ENCODE assay signal across 8 mouse cellular contexts in genomic region chr12:5374196-5374683, GRCm38 (mm10). TPM values are rescaled to one million over a fixed set of nuclear protein-coding genes. Genes with fewer than 3 reads are reported as not detected.
DNase-seq lines count a peak whose midpoint lies in the region; ATAC-seq and TF ChIP-seq lines count a peak whose summit lies in the region.

No protein-coding gene starts in this region.

- H3K27ac ChIP-seq in kidney, embryonic 15.5 days, result no peak overlapping the region
- peak overlapping the region; percentile 92 for H3K27ac ChIP-seq in forebrain, embryonic 10.5 days
- peak overlapping the region; percentile 96 for H3K27ac ChIP-seq in hindbrain, embryonic 15.5 days (replicated peaks)
- H3K27ac ChIP-seq in lung, postnatal 0 days (ENCODE audit: low read length), result no peak overlapping the region
- H3K27ac ChIP-seq in stomach, embryonic 15.5 days, result peak overlapping the region; percentile 7; the same call in 1 of the 2 replicates

- peak overlapping the region; percentile 57 for H3K9ac ChIP-seq in kidney, embryonic 15.5 days
- peak overlapping the region; percentile 89 for H3K9ac ChIP-seq in hindbrain, embryonic 15.5 days
- H3K9ac ChIP-seq in lung, postnatal 0 days (replicated peaks; ENCODE audit: low read depth), result no peak overlapping the region
- H3K9ac ChIP-seq in stomach, embryonic 15.5 days, result peak overlapping the region; percentile 67; the same call in 1 of the 2 replicates

- H3K4me1 ChIP-seq in kidney, embryonic 15.5 days, result peaks cover 21% of the 10 kb centered on the region
- H3K4me1 ChIP-seq in forebrain, embryonic 10.5 days, result peaks cover 49% of the 10 kb centered on the region
- H3K4me1 ChIP-seq in hindbrain, embryonic 15.5 days (replicated peaks), result peaks cover 32% of the 10 kb centered on the region
- H3K4me1 ChIP-seq in lung, postnatal 0 days (ENCODE audit: insufficient read depth, low read depth, low read length), result peaks cover 8% of the 10 kb centered on the region; the same call in 1 of the 2 replicates
- H3K4me1 ChIP-seq in stomach, embryonic 15.5 days, result peaks cover 18% of the 10 kb centered on the region

- TF ChIP-seq EP300 in lung, postnatal 0 days (IDR thresholded peaks at IDR 0.05), result no peak

- peak overlapping the region; percentile 94 for H3K4me2 ChIP-seq in kidney, embryonic 15.5 days
- H3K4me2 ChIP-seq in hindbrain, embryonic 15.5 days, result peak overlapping the region; percentile 93
- H3K4me2 ChIP-seq in lung, postnatal 0 days (replicated peaks; ENCODE audit: low read depth, low read length), result peak overlapping the region; percentile 99
- H3K4me2 ChIP-seq in stomach, embryonic 15.5 days, result peak overlapping the region; percentile 95

- H3K9me3 ChIP-seq in kidney, embryonic 15.5 days (replicated peaks), result no peaks in the 10 kb centered on the region
- no peaks in the 10 kb centered on the region for H3K9me3 ChIP-seq in forebrain, embryonic 10.5 days
- H3K9me3 ChIP-seq in hindbrain, embryonic 15.5 days, result no peaks in the 10 kb centered on the region
- no peaks in the 10 kb centered on the region for H3K9me3 ChIP-seq in lung, postnatal 0 days (ENCODE audit: low read length)
- H3K9me3 ChIP-seq in stomach, embryonic 15.5 days, result no peaks in the 10 kb centered on the region

- WGBS in kidney, embryonic 15.5 days, result under 1% methylated on average over 31 of the region's 31 CpGs
- WGBS in forebrain, embryonic 10.5 days, result under 1% methylated on average over 31 of the region's 31 CpGs
- WGBS in hindbrain, embryonic 15.5 days, result under 1% methylated on average over 31 of the region's 31 CpGs
- 1% methylated on average over 25 of the region's 31 CpGs for WGBS in lung, postnatal 0 days
- WGBS in stomach, embryonic 15.5 days, result under 1% methylated on average over 31 of the region's 31 CpGs

- H3K36me3 ChIP-seq in kidney, embryonic 15.5 days, result no peaks in the 10 kb centered on the region
- no peaks in the 10 kb centered on the region for H3K36me3 ChIP-seq in forebrain, embryonic 10.5 days (replicated peaks)
- no peaks in the 10 kb centered on the region for H3K36me3 ChIP-seq in hindbrain, embryonic 15.5 days
- no peaks in the 10 kb centered on the region for H3K36me3 ChIP-seq in lung, postnatal 0 days (ENCODE audit: insufficient read depth, low read length)
- H3K36me3 ChIP-seq in stomach, embryonic 15.5 days, result no peaks in the 10 kb centered on the region

- DNase-seq in kidney, adult 11 months, result no peak
- peak; percentile 54 for DNase-seq in adrenal gland, postnatal 10 days
- peak; percentile 52 for DNase-seq in forebrain, embryonic 10.5 days (ENCODE audit: extremely low spot score, low spot score)
- DNase-seq in lung, postnatal 0 days (ENCODE audit: low spot score), result no peak
- no peak for DNase-seq in thymus, postnatal 36 days

- no peak for ATAC-seq in kidney, embryonic 15.5 days (replicated peaks; ENCODE audit: low FRiP score)
- no peak for ATAC-seq in hindbrain, embryonic 15.5 days (ENCODE audit: low FRiP score, low read depth)
- no peak for ATAC-seq in lung, postnatal 0 days
- no peak for ATAC-seq in stomach, embryonic 15.5 days (ENCODE audit: insufficient read depth, low FRiP score, low read depth)

- peak overlapping the region; percentile 65 for H3K4me3 ChIP-seq in kidney, embryonic 15.5 days (replicated peaks)
- H3K4me3 ChIP-seq in forebrain, embryonic 10.5 days, result peak overlapping the region; percentile 81
- H3K4me3 ChIP-seq in hindbrain, embryonic 15.5 days, result peak overlapping the region; percentile 70
- H3K4me3 ChIP-seq in lung, postnatal 0 days (ENCODE audit: low read depth, low read length), result peak overlapping the region; percentile 63
- peak overlapping the region; percentile 83 for H3K4me3 ChIP-seq in stomach, embryonic 15.5 days (replicated peaks)

- no peak for TF ChIP-seq CTCF in lung, postnatal 0 days (IDR thresholded peaks at IDR 0.05)

- H3K27me3 ChIP-seq in kidney, embryonic 15.5 days, result peaks cover 46% of the 10 kb centered on the region
- peaks cover 74% of the 10 kb centered on the region for H3K27me3 ChIP-seq in forebrain, embryonic 10.5 days (ENCODE audit: poor library complexity, severe bottlenecking)
- H3K27me3 ChIP-seq in hindbrain, embryonic 15.5 days, result no peaks in the 10 kb centered on the region
- peaks cover 18% of the 10 kb centered on the region; the same call in 1 of the 2 replicates for H3K27me3 ChIP-seq in lung, postnatal 0 days (replicated peaks; ENCODE audit: insufficient read depth, low read length)
- peaks cover 23% of the 10 kb centered on the region; the same call in 1 of the 2 replicates for H3K27me3 ChIP-seq in stomach, embryonic 15.5 days (replicated peaks)

RNA-seq across cellular contexts. Expression of gene Klhl29, which starts 1.2 kb away (rescaled TPM):
- polyA plus RNA-seq in kidney, embryonic 15.5 days (2015; fragmentation: Nextera tagmentation; extraction: Ambion mirVana), result 0.64 and 0.80 TPM in 2 replicates
- total RNA-seq in adrenal gland, postnatal 10 days (2021), result 1 to 10 TPM; 7.3 to 9.2 TPM
- 0.90 and 1.2 TPM in 2 replicates for polyA plus RNA-seq in forebrain, embryonic 10.5 days (2016; fragmentation: Nextera tagmentation; extraction: Ambion mirVana)
- polyA plus RNA-seq in hindbrain, embryonic 15.5 days (2015; fragmentation: Nextera tagmentation; extraction: Ambion mirVana), result 4.2 and 4.8 TPM in 2 replicates
- polyA plus RNA-seq in lung, postnatal 0 days (2015; fragmentation: Nextera tagmentation; extraction: Ambion mirVana), result 0.23 and 0.33 TPM in 2 replicates
- polyA plus RNA-seq in stomach, embryonic 15.5 days (2015; fragmentation: Nextera tagmentation; extraction: Ambion mirVana), result 1.6 and 1.8 TPM in 2 replicates

Comparison
In these comparisons a context has a peak if more than half of its experiments do, and no peak if none do; other contexts are left out.
1. H3K27ac ChIP-seq: peak in forebrain, embryonic 10.5 days (single experiment), hindbrain, embryonic 15.5 days (single experiment) and stomach, embryonic 15.5 days (single experiment); none in kidney, embryonic 15.5 days (single experiment) and lung, postnatal 0 days (single experiment).
2. DNase-seq: peak in adrenal gland, postnatal 10 days (single experiment) and forebrain, embryonic 10.5 days (single experiment); none in kidney, adult 11 months (single experiment), lung, postnatal 0 days (single experiment) and thymus, postnatal 36 days (0 of 2).
3. Peak in every context shown above with its lines, with median percentiles within 50 percentile points of each other: H3K4me2 ChIP-seq and H3K4me3 ChIP-seq.